Mouse (Mus musculus): ENCODE measurements at regions not wholly inside any gene's neighbourhood (a gene's known extent, or its start where the extent isn't known, plus 50 kb on each side); places are given as distances from the start of the nearest gene placed in this dataset.

DNA sequence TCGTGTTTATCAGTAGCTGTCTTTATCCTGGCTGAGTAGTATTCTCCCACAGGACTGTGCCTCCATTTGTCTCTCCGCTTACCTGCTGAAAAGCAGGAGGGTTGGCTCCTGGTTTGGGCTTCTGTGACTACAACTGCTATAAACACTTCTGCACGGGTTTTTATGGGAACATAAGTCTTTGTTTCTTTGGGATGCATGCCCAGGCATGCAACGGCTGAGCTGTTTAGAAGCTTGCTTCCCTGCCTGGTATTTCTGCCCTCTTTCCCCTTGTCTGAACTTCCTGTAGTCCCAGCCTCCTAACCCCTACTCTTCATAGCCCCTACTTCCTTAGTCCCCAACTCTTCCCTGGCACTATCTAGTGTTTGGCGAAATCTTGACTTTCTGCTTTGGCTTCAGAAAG lies 139.6 kb upstream of the Gm26897 start:
- intact Hi-C loops (cut with DNase I) = no loop called here

DNA sequence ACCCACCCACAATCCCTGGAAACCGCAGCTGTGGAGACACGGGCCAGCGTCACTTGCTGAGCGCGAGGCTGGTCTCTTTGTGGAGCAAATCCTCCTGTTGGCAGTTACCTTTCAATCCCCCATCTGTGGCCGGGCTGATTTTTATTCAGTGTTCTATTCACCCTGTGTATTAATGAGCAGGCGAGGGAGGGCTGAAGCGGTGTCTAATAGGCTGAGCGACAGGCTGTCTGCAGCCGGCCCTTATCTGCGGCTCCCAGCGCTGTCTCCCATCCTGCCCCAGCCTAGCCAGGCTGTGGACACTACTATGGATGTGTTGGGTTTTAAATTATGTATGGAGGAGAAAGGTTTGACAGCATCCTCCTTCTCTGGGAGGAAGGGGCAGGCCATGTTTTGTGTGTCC lies 138.3 kb upstream of the Gm26897 start:
- intact Hi-C loops (cut with DNase I) = no loop called here

DNA sequence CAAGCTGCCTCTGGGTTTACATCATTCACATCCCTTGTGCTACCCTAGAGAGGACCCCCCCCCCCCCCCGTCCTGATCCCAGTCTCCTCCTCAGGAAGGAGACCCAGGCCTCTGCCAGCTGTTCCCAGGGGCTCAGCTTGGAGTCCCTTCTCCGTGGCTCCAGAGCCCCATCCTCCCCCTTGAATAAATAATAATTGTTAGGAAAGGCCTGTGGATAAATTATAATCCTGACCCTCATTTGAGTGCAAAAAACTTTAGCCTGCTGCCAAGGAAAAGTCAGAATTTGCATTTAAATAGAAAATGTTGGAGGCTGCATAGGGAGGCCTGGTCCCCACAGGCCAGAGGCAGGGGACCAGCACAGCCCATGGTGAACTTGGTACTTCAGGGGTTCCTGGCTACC lies 136.0 kb upstream of the Gm26897 start:
- intact Hi-C loops (cut with DNase I) = no loop called here

DNA sequence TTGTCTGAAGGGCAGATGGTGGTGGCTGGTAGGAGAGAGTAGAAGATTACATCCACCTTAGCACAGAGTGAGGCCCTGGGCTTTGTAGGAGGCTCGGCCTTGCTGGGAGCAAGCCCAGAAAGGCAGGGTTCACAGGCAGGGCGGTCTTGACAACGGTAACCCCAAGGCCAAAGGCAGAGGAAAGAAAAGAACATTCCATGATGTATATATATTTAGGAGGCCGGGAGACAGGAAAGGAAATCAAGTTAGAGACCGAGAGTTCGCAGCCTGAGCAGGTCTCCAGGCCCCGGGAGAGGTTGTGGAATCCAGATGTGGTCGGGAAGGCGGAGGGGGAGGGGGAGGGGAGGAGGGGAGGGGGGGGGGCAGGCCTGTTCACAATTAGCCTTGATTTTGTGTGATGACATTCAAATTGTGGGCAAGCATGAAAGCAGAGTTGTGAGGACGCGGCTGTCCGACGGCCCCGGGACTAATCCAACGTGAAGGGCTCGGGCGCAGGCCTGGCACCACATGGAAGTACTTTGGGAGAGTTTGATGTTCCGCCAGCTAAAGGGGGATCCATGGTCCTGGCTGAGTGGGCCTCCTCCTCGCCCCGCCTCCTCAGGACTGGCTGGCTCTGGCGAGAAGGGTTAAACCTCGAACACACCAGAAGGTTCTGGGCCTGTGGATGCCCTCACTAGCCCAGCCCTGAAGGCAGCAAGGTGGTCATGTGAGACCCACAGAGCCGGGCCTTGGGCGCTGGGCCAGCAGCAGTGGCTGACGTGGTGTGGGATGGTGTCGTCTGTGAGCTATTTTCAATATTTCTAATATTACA lies 131.8 kb upstream of the Gm26897 start:
- intact Hi-C loops (cut with DNase I) = no loop called here

DNA sequence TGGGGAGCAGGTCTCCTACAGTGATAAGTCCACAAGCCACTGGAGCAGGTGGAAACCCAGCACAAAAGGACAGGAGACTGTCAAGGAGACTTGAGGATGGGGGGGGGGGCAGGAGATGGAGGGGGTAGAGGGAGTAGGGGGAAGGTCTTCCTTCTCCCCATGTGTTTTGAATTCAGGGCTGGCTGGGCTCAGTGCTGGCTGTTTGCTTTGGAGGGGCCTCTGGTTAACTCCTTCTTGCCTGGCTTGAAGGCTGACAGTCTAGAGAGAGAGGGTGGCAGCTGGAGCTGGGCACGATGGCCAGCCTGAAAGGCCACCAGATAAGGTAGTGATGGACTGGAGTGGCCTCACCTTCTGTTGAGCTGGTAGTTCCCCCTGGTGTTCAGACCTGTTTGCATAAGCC lies 120.0 kb upstream of the Gm26897 start:
- intact Hi-C loops (cut with DNase I) = no loop called here

DNA sequence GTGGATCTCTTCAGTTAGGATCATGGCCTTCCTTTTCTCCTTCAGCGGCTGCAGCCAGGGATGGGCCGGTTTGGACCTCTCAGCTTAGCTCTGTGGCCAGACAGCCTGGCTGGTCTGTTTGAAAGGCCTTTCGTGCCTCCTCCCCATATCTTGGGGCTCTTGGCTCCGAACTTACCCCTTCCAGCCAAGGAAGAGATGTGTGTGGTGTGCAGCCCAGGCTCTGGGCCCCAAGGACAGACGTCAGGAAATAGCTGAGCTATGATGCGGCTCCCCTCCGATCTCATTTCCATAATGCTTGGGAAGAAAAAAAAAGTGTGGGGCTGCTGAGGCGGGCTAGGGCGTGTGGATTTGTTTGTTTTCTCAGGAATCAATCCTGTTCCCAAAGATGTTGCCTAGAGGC lies 113.8 kb upstream of the Gm26897 start:
- intact Hi-C loops (cut with DNase I) = no loop called here

DNA sequence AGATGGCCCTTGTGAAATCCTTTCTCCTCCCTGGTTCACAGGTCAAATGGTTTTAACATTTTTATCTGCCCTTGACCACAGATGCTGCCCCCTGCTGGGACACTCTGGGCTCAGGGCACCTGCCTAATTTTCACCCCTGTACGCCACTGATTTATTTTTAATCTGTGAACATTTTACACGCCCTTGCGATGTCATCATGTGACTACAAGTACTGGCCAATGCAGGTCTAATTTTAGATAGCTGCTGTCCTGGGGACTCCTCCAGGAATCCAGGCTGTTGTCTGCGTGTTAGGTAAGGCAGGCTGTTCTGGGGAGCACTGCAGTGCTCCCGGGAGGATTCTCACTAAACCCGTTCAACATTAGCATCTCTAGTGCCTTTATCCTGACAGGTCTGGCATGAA lies 113.1 kb upstream of the Gm26897 start:
- intact Hi-C loops (cut with DNase I) = no loop called here

DNA sequence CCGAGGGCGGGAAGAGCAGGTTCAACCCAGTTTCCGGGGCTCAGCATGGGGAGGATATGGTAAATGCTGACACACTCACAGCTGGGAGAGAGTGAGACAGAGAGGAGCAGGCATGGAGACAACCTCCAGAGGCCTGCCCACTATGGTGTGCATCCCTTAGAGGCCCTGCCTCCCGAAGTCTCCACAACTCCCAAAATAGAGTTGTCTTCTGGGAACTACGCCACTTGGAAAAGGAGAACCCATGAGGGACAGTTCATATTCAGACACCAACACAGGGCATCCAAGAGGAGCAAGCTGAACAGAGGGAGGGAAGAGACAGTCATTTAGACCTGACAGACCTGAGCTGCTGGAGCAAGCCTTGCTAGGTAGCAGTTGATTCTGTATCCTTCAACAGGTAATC lies 111.2 kb upstream of the Gm26897 start:
- intact Hi-C loops (cut with DNase I) = no loop called here

DNA sequence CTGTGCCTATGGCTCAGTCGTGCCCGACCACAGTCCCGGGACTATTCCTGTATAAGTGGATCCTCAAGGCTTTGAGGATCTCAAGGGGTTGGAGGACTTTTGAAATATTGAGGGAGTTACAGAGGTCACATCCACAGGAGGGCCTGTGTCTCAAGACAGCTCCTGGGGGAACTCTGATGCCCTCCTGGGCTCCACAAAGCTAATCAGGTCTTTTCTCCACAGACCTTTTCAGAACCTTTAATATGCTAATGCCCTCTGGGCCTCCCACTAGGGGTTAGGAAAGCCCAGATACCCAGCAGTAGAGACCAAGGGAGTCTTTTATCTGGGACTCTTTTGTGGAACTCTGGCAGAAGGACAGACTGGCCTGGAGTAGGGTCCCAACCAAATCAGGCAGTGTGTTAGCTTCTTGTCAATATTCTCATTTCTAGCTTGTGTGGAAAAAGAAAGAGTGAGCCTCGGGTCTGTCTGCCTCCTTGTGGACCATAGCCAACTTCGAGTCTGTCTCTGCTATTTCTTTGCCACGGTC lies 107.4 kb upstream of the Gm26897 start:
- intact Hi-C loops (cut with DNase I) = no loop called here

DNA sequence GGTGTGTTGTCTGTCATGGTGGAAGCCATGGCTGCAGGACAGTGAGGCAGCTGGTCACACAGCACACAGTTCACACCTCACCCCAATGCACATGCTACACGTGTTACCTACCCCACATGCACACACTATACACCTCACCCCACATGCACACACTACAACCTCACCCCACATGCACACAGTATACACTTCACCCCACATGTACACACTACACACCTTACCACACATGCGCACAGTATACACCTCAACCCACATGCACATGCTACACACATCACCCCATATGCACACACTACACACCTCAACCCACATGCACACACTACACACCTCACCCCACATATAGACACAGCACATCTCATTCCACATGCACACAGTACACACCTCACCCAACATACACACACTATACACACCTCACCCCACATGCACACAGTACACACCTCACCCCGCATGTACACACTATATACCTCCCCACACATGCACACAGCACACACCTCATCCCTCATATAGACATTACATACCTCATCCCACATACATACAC lies 103.3 kb upstream of the Gm26897 start:
- intact Hi-C loops (cut with DNase I) = no loop called here

DNA sequence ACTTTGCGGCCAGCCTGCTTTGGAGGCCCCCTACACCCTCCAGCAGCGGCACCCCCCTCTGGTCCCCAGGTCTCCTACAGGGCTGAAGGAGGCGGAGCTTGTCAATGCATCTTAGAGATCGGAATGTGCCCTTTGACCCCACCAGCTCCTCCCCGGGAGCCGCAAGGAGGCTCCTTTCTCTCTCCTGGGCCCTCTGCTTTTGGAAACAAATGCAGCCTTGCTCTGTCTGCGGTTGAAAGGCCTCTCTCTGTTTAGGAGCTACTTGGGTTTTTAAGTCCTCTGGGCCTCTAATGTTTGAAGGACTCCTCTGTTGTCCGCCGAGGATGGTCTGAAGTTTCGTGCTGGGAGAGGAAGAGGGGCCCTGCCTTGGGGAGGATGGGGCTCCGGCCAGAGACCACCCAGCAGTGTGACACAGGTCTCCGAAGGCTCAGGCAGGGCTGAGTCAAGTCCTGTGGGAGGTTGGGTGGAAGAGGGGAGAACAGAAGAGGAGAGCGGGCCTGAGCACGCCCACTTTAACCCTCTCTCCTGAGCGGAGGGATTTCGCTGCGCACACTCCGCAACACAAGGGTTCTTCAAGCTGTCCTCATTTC lies 102.1 kb upstream of the Gm26897 start:
- intact Hi-C loops (cut with DNase I) = no loop called here

DNA sequence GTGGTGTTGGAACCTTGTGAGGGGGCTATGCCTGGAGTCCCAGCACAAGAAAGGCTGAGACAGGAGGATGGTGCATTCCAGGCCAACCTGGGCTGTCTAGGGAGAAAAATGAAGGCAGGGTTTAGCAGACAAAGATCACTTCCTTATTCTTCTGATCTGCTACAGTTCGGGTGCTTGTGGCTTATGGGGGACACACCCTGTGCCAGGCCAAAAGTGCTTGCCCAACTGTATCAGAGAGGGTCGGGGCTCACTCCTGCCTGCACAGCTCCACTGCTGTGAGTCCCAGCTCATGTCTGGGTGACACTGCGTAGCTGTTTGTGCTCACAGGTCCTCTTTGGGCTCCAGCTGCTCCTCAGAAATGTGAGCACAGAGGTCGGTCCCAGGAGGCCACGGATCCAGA lies 98.6 kb upstream of the Gm26897 start:
- intact Hi-C loops (cut with DNase I) = no loop called here

DNA sequence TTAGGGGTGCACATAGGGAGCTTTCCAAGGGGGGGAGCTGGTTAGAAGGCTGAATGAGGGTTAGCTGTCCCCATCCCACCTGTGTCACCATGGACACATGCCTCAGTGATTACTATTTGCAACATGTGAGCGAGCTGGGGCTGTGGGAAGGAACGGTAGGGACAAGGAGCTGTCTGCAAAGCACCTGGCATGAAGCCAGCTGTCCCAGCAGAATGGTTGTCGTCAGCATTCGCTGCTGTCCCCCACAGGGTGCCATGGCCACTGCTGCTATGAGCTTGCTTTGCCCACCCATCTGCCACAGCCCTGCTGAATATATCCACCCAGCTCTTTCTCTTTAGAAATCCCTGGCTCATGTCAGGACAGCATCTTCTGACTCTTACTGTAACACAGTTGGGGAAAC lies 96.8 kb upstream of the Gm26897 start:
- intact Hi-C loops (cut with DNase I) = no loop called here

DNA sequence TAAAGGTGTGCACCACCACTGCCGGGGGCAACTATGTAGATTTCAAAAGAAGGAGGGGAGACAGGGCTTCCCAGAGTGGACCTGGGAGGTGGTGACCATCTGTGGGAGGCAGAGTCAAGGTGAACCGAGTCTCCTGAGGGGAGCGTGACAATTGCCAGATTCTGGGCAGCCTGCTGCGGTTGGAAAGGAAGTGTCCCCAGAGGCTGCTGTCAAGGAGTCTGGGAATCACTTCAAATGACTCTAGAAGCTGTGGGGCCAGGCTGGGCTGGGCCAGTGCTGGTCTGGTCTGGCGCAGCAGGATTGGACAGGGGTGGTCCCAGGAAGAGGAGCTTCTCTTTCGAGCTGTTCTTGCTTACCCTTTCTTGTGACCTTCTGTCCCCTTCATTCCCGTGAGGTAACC lies 95.4 kb upstream of the Gm26897 start:
- intact Hi-C loops (cut with DNase I) = no loop called here

DNA sequence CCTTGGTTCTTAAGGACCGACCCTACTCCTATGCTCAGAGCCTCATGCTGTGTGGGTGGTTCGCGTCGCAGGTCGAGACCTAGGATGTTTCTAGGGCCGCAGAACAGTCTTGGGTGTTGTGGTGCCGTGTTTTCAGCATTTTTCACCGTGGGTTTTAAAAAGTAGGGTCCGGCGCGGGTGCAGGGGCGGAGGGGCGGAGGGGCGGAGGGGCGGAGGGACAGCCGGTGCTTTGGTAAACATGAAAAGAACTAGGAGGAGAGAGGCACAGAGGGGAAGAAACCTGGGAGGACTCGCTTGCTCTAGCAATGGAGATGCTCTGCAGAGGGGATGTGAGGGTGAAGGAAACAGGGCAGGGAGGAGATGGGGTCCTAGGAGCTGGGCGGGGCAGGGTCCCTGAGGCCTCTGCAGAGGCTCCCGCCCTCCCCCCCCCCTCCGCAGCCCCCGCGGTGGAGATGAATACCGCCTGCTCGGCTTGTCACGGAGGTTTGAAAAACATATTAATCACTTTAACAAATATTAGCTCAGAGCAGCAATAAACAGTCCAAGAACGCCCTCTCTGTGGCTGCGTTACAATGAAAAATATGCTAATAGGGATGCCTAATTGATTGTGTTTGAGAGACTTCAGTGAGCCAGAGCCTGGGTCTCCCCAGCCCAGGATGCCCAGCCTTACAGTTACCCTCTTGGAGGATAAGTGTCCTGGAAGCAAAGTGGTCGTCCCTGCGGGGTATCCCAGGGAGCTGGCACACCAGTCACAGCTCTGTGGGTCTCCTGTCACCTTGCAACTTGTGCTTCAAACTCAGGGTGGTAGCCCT lies 94.0 kb upstream of the Gm26897 start:
- intact Hi-C loops (cut with DNase I) = no loop called here

DNA sequence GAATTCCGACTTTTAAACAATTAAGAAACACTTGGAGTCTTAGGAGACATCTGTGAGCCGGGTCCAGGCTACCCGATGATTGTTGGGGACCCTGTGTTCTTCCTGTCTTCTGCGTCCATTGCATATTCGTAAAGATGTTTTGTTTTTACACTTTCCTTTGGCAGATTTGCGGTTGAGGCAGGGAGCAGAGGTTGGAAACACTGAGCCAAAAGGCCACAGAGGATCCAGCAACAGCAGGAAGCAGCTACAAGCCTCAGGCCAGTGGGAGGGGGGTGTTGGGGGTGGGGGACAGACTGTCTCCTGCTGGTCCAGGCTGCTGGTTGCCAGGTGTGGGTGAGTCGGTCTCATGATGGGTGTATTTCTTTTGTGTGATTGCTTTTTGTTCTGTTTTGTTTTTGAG lies 92.7 kb upstream of the Gm26897 start:
- intact Hi-C loops (cut with DNase I) = no loop called here

DNA sequence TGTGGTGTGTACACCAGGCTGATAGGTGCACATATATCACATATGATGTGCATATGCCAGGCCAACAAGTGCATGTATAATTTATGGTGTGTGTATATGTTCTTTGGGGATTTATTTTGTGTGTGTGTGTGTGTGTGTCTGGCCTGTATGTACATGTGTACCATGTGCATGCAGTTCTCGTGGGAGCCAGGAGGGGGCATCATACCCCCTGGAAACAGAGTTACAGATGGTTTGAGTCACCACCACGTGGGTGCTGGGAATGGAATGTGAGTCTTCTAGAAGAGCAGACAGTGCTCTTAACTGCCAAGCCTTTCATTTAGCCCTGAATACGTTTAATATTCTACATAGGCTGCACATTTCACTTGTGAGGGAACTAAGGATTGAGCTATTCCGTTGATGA lies 92.0 kb upstream of the Gm26897 start:
- intact Hi-C loops (cut with DNase I) = no loop called here

DNA sequence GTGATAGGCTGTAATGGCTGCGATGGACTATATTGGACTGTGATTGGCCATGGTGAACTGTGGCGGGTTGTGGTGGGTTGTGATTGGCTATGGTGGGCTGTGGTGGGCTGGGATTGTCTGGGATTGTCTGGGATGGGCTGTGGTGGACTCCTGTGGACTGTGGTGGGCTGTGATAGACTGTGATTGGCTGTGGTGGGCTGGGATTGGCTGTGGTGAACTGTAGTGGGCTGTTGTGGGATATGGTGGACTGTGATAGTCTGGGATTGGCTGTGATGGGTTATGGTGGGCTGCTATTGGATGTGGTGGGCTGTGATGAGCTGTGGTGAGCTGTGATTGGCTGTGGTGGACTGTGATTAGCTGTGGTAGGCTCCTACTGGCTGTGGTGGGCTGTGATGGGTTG lies 89.6 kb upstream of the Gm26897 start:
- intact Hi-C loops (cut with DNase I) = no loop called here

DNA sequence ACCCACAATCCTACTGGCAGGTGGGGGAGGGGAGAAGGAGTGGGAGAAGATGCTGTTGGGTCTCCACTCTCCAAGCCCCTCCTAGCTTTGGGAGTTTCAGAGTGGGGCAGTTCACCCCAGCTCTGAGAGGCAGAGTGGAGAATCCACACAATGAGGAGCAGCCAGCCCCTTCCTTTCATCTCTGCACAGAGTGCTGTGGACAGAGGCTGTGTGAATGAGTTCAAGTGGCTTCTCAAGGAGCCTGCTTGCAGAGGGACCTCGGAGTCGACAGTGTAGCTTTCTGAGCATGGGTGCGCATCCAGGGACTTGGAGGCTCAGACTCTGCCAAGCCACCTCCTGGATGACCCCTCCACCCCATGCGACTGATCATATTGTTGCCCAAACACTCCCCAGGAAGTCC lies 88.9 kb upstream of the Gm26897 start:
- intact Hi-C loops (cut with DNase I) = no loop called here

DNA sequence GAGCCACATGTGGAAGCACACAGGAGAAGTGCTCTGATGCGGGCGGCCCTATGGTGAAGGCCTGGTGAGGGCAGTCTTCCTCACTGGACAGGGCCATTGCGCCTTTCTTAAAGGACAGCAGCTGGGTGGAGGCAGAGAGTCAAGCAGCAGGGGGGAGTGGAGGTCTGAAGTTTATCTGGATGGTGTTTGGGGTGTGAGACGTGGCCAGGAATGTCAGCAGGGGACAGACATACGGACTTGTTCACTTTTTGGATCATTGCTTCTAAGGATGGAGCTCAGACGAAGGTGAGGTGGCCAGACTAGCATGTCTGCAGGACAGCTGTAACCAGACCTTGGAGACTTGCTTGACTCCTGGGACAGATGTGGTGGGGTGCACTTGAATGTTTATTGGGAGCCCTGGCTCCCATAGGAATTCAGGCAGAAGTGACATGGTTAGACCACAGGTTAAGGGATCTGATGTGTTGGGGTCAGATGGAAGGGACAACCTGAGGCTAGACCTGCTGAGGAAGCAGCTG lies 86.0 kb upstream of the Gm26897 start:
- intact Hi-C loops (cut with DNase I) = no loop called here

DNA sequence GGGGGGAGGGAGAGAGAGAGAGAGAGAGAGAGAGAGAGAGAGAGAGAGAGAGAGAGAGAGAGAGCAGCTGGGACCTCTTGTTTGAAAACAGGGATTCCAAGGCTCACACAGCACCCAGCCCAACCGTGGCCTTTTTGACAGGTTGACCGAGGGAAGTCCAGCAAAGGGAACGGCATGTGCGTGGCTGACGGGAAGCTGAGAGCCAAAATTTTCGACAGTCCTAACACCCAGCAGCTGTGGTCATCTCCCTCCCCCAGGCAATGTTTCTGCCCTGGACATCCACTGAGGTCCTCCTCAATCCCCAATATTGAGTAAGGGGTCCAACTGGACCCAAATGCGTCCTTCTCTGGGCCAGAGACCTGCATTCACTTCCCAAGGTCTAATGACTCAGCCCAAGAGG lies 85.2 kb upstream of the Gm26897 start:
- intact Hi-C loops (cut with DNase I) = no loop called here

DNA sequence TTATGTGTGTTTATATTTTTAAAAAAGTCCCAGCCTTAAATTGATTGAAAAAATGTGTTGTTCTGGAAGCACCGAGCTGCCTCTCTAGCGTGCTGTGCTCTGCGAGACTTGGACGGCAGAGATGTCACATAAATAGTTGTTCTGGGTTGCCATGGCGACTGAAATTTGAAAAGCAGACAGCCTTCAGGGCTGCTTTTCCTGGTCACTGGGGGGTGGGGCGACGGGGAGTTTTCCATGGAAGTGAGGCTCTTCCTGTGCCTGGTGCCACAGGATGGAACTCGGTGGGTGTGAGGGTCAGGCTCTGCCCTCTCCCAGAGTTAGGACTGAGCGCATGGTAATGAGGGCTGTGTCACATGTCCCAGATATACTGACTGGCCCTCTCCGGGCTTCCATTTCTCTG lies 84.7 kb upstream of the Gm26897 start:
- intact Hi-C loops (cut with DNase I) = no loop called here
